Mouse (Mus musculus) bone marrow, adult 2 months (tissue): ENCODE measurements around the gene Proser1.

Source experiments
- CTCF ChIP-seq: fragments of 200-500 bp; IDR thresholded peaks from 2 replicates; pipeline ENCODE4 v1.5.1; 2011; ENCODE audit warnings: low read length, control low read depth; ENCODE audit not compliant: control insufficient read depth, insufficient read depth
- POLR2A ChIP-seq: fragments of 200-500 bp; IDR thresholded peaks from 2 replicates; pipeline ENCODE4 v1.6.1; 2011; ENCODE audit warnings: low read depth, mild to moderate bottlenecking, control low read depth, low read length, borderline replicate concordance; ENCODE audit not compliant: control insufficient read depth

- TF ChIP-seq CTCF (no peak), POLR2A (no peak)
Measured at GRCm38 (mm10) chr3:53416036-53416506, 47.4 kb upstream of the Proser1 start.
